Mouse (Mus musculus) intestine, embryonic 15.5 days (tissue): ENCODE data around the gene Bin2. TPM values are rescaled to one million over a fixed set of nuclear protein-coding genes. Genes with fewer than 3 reads are reported as not detected.

Experiments used
- ATAC-seq: fragments of 200-750 bp; cut with Nextera tagmentation; 2 replicates; pipeline ENCODE4 v1.8.0; 2017; ENCODE audit warnings: moderate TSS enrichment, moderate library complexity
- H3K27ac ChIP-seq: fragments of 300-500 bp; sonication (generic); 2 replicates; pipeline ENCODE4 v1.5.1; 2015; ENCODE audit warnings: mild to moderate bottlenecking, inconsistent platforms
- H3K27me3 ChIP-seq: fragments of 300-500 bp; sonication (generic); replicated peaks from 2 replicates; pipeline ENCODE4 v1.6.1; 2015; ENCODE audit warnings: inconsistent platforms
- H3K36me3 ChIP-seq: fragments of 300-500 bp; sonication (generic); 2 replicates; pipeline ENCODE4 v1.6.1; 2015; ENCODE audit warnings: inconsistent platforms
- H3K4me1 ChIP-seq: fragments of 300-500 bp; sonication (generic); replicated peaks from 2 replicates; pipeline ENCODE4 v1.6.1; 2015; ENCODE audit warnings: inconsistent platforms
- H3K4me2 ChIP-seq: fragments of 300-500 bp; sonication (generic); replicated peaks from 2 replicates; pipeline ENCODE4 v1.6.1; 2015; ENCODE audit warnings: mild to moderate bottlenecking, inconsistent platforms
- H3K4me3 ChIP-seq: fragments of 300-500 bp; sonication (generic); replicated peaks from 2 replicates; pipeline ENCODE4 v1.5.1; 2015; ENCODE audit warnings: inconsistent platforms
- H3K9ac ChIP-seq: fragments of 300-500 bp; sonication (generic); 2 replicates; pipeline ENCODE4 v1.6.1; 2015; ENCODE audit warnings: inconsistent platforms
- H3K9me3 ChIP-seq: fragments of 300-500 bp; sonication (generic); 2 replicates; pipeline ENCODE4 v1.6.1; 2016; ENCODE audit warnings: inconsistent platforms
- WGBS: fragments of 180-500 bp; shearing (Covaris S2); methylation state at CpG from one replicate; pipeline ENCODE4 v1.1.7; 2015; 5-methylcytosine and 5-hydroxymethylcytosine counted together
- polyA plus RNA-seq: library from polyadenylated mRNA; unstranded; fragments of >200 nt; fragmentation: Nextera tagmentation; extraction: Ambion mirVana; gene quantifications from 2 replicates; pipeline ENCODE4 v1.2.1, GENCODE M21; 2015

Bin2 gene
- polyA plus RNA-seq: 6.7 and 7.2 TPM in 2 replicates

GRCm38 (mm10) chr15:100669337-100669736 lies at the start of gene Bin2:
Gene Bin2, minus strand, starts transcription at chr15:100669553.
- no peaks in the 10 kb centered on the region for H3K27me3 ChIP-seq
- H3K36me3 ChIP-seq: no peaks in the 10 kb centered on the region
- no peak within 1 kb of the TSS for H3K4me2 ChIP-seq
- H3K27ac ChIP-seq: no peak within 1 kb of the TSS
- no peaks in the 10 kb centered on the region for H3K9me3 ChIP-seq
- 79% methylated on average over 20 of the region's 20 CpGs for WGBS
- 0 out of 2 replicates have a peak within 1 kb of the TSS, but pooled peaks have one; percentile 7 for H3K4me3 ChIP-seq
- H3K9ac ChIP-seq: no peak within 1 kb of the TSS
- ATAC-seq: no peak
- peaks cover 25% of the 10 kb centered on the region for H3K4me1 ChIP-seq

- H3K36me3 ChIP-seq: 0 out of 2 replicates have a peak, but pooled peaks cover 2% of the 10 kb centered on the region
- no peak overlapping the region for H3K4me3 ChIP-seq
- no peak overlapping the region for H3K4me2 ChIP-seq
- H3K9ac ChIP-seq: no peak overlapping the region
- no peak for ATAC-seq
- 80% methylated on average over 11 of the region's 11 CpGs for WGBS
- no peaks in the 10 kb centered on the region for H3K9me3 ChIP-seq
- 0 out of 2 replicates have a peak, but pooled peaks cover 4% of the 10 kb centered on the region for H3K4me1 ChIP-seq
- H3K27ac ChIP-seq: no peak overlapping the region
- H3K27me3 ChIP-seq: no peaks in the 10 kb centered on the region
Measured at GRCm38 (mm10) chr15:100718572-100718971, 49.2 kb upstream of the Bin2 start.

GRCm38 (mm10) chr15:100717933-100718332 lies 48.6 kb upstream of the Bin2 start:
- H3K4me2 ChIP-seq: no peak overlapping the region
- H3K36me3 ChIP-seq: 0 out of 2 replicates have a peak, but pooled peaks cover 2% of the 10 kb centered on the region
- no peaks in the 10 kb centered on the region for H3K9me3 ChIP-seq
- no peak overlapping the region for H3K27ac ChIP-seq
- 0 out of 2 replicates have a peak, but pooled peaks cover 4% of the 10 kb centered on the region for H3K4me1 ChIP-seq
- H3K4me3 ChIP-seq: no peak overlapping the region
- 78% methylated on average over 6 of the region's 6 CpGs for WGBS
- H3K9ac ChIP-seq: no peak overlapping the region
- no peaks in the 10 kb centered on the region for H3K27me3 ChIP-seq
- no peak for ATAC-seq

GRCm38 (mm10) chr15:100715399-100715993 lies 46.1 kb upstream of the Bin2 start:
- Histone ChIP-seq H3K9ac (no peak overlapping the region), H3K36me3 (0 out of 2 replicates have a peak, but pooled peaks cover 2% of the 10 kb centered on the region), H3K9me3 (no peaks in the 10 kb centered on the region), H3K4me1 (no peaks in the 10 kb centered on the region), H3K27ac (no peak overlapping the region), H3K4me2 (no peak overlapping the region), H3K27me3 (no peaks in the 10 kb centered on the region), H3K4me3 (no peak overlapping the region)
- no peak for ATAC-seq
- 77% methylated on average over 9 of the region's 9 CpGs for WGBS

GRCm38 (mm10) chr15:100714470-100714869 lies 45.1 kb upstream of the Bin2 start:
- H3K36me3 ChIP-seq: 0 out of 2 replicates have a peak, but pooled peaks cover 2% of the 10 kb centered on the region
- WGBS: 92% methylated on average over 8 of the region's 8 CpGs
- H3K27me3 ChIP-seq: no peaks in the 10 kb centered on the region
- no peak for ATAC-seq
- no peak overlapping the region for H3K9ac ChIP-seq
- H3K4me1 ChIP-seq: no peaks in the 10 kb centered on the region
- H3K4me3 ChIP-seq: no peak overlapping the region
- H3K27ac ChIP-seq: no peak overlapping the region
- no peaks in the 10 kb centered on the region for H3K9me3 ChIP-seq
- no peak overlapping the region for H3K4me2 ChIP-seq

GRCm38 (mm10) chr15:100710838-100711237 lies 41.5 kb upstream of the Bin2 start:
- no peaks in the 10 kb centered on the region for H3K36me3 ChIP-seq
- no peaks in the 10 kb centered on the region for H3K27me3 ChIP-seq
- H3K4me1 ChIP-seq: 0 out of 2 replicates have a peak, but pooled peaks cover 2% of the 10 kb centered on the region
- no peak for ATAC-seq
- no peak overlapping the region for H3K4me3 ChIP-seq
- no peak overlapping the region for H3K27ac ChIP-seq
- H3K9ac ChIP-seq: no peak overlapping the region
- no peak overlapping the region for H3K4me2 ChIP-seq
- H3K9me3 ChIP-seq: no peaks in the 10 kb centered on the region
- WGBS: 75% methylated on average over 6 of the region's 6 CpGs

- H3K9me3 ChIP-seq: no peaks in the 10 kb centered on the region
- no peak overlapping the region for H3K9ac ChIP-seq
- H3K4me1 ChIP-seq: 0 out of 2 replicates have a peak, but pooled peaks cover 7% of the 10 kb centered on the region
- WGBS: 70% methylated on average over 8 of the region's 8 CpGs
- H3K27ac ChIP-seq: no peak overlapping the region
- H3K4me2 ChIP-seq: no peak overlapping the region
- no peaks in the 10 kb centered on the region for H3K36me3 ChIP-seq
- no peaks in the 10 kb centered on the region; the same call in 1 of the 2 replicates for H3K27me3 ChIP-seq
- no peak overlapping the region for H3K4me3 ChIP-seq
- no peak for ATAC-seq
Measured at GRCm38 (mm10) chr15:100708433-100709078, 39.2 kb upstream of the Bin2 start.

GRCm38 (mm10) chr15:100706226-100706625 lies 36.9 kb upstream of the Bin2 start:
- no peak overlapping the region for H3K4me2 ChIP-seq
- H3K4me3 ChIP-seq: no peak overlapping the region
- H3K27ac ChIP-seq: no peak overlapping the region
- ATAC-seq: no peak
- H3K27me3 ChIP-seq: peaks cover 4% of the 10 kb centered on the region; the same call in 1 of the 2 replicates
- no peak overlapping the region for H3K9ac ChIP-seq
- 0 out of 2 replicates have a peak, but pooled peaks cover 9% of the 10 kb centered on the region for H3K4me1 ChIP-seq
- H3K9me3 ChIP-seq: no peaks in the 10 kb centered on the region
- WGBS: 78% methylated on average over 8 of the region's 8 CpGs
- no peaks in the 10 kb centered on the region for H3K36me3 ChIP-seq

- no peak overlapping the region for H3K27ac ChIP-seq
- peaks cover 4% of the 10 kb centered on the region; the same call in 1 of the 2 replicates for H3K27me3 ChIP-seq
- H3K4me2 ChIP-seq: no peak overlapping the region
- H3K4me1 ChIP-seq: 0 out of 2 replicates have a peak, but pooled peaks cover 9% of the 10 kb centered on the region
- no peak for ATAC-seq
- no peak overlapping the region for H3K4me3 ChIP-seq
- whole genome bisulfite sequencing: 88% methylated on average over 1 of the region's 1 CpGs
- no peak overlapping the region for H3K9ac ChIP-seq
- no peaks in the 10 kb centered on the region for H3K36me3 ChIP-seq
- H3K9me3 ChIP-seq: no peaks in the 10 kb centered on the region
Measured at GRCm38 (mm10) chr15:100705376-100705775, 36.0 kb upstream of the Bin2 start.

- Histone ChIP-seq H3K4me2 (peak overlapping the region; percentile 26), H3K4me1 (0 out of 2 replicates have a peak, but pooled peaks cover 9% of the 10 kb centered on the region), H3K36me3 (no peaks in the 10 kb centered on the region), H3K9ac (no peak overlapping the region), H3K9me3 (no peaks in the 10 kb centered on the region), H3K27me3 (peaks cover 4% of the 10 kb centered on the region; the same call in 1 of the 2 replicates), H3K27ac (no peak overlapping the region), H3K4me3 (no peak overlapping the region)
- WGBS: 19% methylated on average over 17 of the region's 17 CpGs
- no peak for ATAC-seq
Measured at GRCm38 (mm10) chr15:100703913-100704312, 34.6 kb upstream of the Bin2 start.

GRCm38 (mm10) chr15:100701856-100702255 lies 32.5 kb upstream of the Bin2 start:
- 53% methylated on average over 6 of the region's 6 CpGs for WGBS
- peak; percentile 46; the same call in 1 of the 2 replicates for ATAC-seq

GRCm38 (mm10) chr15:100701108-100701507 lies 31.8 kb upstream of the Bin2 start:
- no peak overlapping the region for H3K4me3 ChIP-seq
- peaks cover 4% of the 10 kb centered on the region; the same call in 1 of the 2 replicates for H3K27me3 ChIP-seq
- H3K4me1 ChIP-seq: 0 out of 2 replicates have a peak, but pooled peaks cover 7% of the 10 kb centered on the region
- 66% methylated on average over 10 of the region's 10 CpGs for WGBS
- no peak overlapping the region for H3K27ac ChIP-seq
- H3K9me3 ChIP-seq: no peaks in the 10 kb centered on the region
- no peaks in the 10 kb centered on the region for H3K36me3 ChIP-seq
- no peak overlapping the region for H3K4me2 ChIP-seq
- no peak for ATAC-seq
- H3K9ac ChIP-seq: no peak overlapping the region

More at GRCm38 (mm10) chr15:100701856-100702255, 32.5 kb upstream of the Bin2 start:
- H3K9me3 ChIP-seq: no peaks in the 10 kb centered on the region
- H3K4me3 ChIP-seq: no peak overlapping the region
- peaks cover 4% of the 10 kb centered on the region; the same call in 1 of the 2 replicates for H3K27me3 ChIP-seq
- no peaks in the 10 kb centered on the region for H3K36me3 ChIP-seq
- H3K4me2 ChIP-seq: no peak overlapping the region
- no peak overlapping the region for H3K27ac ChIP-seq
- no peak overlapping the region for H3K9ac ChIP-seq
- 0 out of 2 replicates have a peak, but pooled peaks cover 7% of the 10 kb centered on the region for H3K4me1 ChIP-seq
